Mouse (Mus musculus): ENCODE measurements at regions not wholly inside any gene's neighbourhood (a gene's known extent, or its start where the extent isn't known, plus 50 kb on each side); places are given as distances from the start of the nearest gene placed in this dataset.
A peak's percentile ranks its signal among the peaks of the same experiment; 100 is the strongest.

GRCm38 (mm10) chr8:78877423-78877822 is 56.5 kb upstream of the Lsm6 start:
- 79% methylated on average over 3 of the region's 3 CpGs for WGBS
- H3K27ac ChIP-seq (ENCODE audit: control insufficient read depth, insufficient read depth, low read depth, low read length, poor library complexity): no peak overlapping the region
- TF ChIP-seq CTCF (IDR thresholded peaks at IDR 0.05; ENCODE audit: control insufficient read depth, insufficient read depth, low read length) (no peak), POLR2A (IDR thresholded peaks at IDR 0.05; ENCODE audit: borderline replicate concordance, control insufficient read depth, low read depth, low read length) (no peak)
- H3K4me3 ChIP-seq (replicated peaks; ENCODE audit: control insufficient read depth, low read depth, low read length): no peak overlapping the region
- no peaks in the 10 kb centered on the region for H3K4me1 ChIP-seq (ENCODE audit: control insufficient read depth, insufficient read depth, low read length)

- Histone ChIP-seq H3K4me1 (ENCODE audit: control insufficient read depth, insufficient read depth, low read length) (no peaks in the 10 kb centered on the region), H3K4me3 (replicated peaks; ENCODE audit: control insufficient read depth, low read depth, low read length) (no peak overlapping the region), H3K27ac (ENCODE audit: control insufficient read depth, insufficient read depth, low read depth, low read length, poor library complexity) (no peak overlapping the region)
- TF ChIP-seq POLR2A (IDR thresholded peaks at IDR 0.05; ENCODE audit: borderline replicate concordance, control insufficient read depth, low read depth, low read length) (no peak), CTCF (IDR thresholded peaks at IDR 0.05; ENCODE audit: control insufficient read depth, insufficient read depth, low read length) (no peak)
- 17% methylated on average over 6 of the region's 6 CpGs for WGBS
Measured at GRCm38 (mm10) chr8:78889708-78890107, 68.8 kb upstream of the Lsm6 start.

- H3K27ac ChIP-seq (ENCODE audit: control insufficient read depth, insufficient read depth, low read depth, low read length, poor library complexity): no peak overlapping the region
- no peak overlapping the region for H3K4me3 ChIP-seq (replicated peaks; ENCODE audit: control insufficient read depth, low read depth, low read length)
- 78% methylated on average over 4 of the region's 4 CpGs for WGBS
- H3K4me1 ChIP-seq (ENCODE audit: control insufficient read depth, insufficient read depth, low read length): no peaks in the 10 kb centered on the region
- no peak for TF ChIP-seq POLR2A (IDR thresholded peaks at IDR 0.05; ENCODE audit: borderline replicate concordance, control insufficient read depth, low read depth, low read length)
Measured at GRCm38 (mm10) chr8:78890571-78890970, 69.6 kb upstream of the Lsm6 start.

GRCm38 (mm10) chr8:78899887-78900286 is 78.9 kb upstream of the Lsm6 start:
- TF ChIP-seq CTCF (IDR thresholded peaks at IDR 0.05; ENCODE audit: control insufficient read depth, insufficient read depth, low read length): peak; percentile 24; the same call in 1 of the 2 replicates
- no peak for TF ChIP-seq POLR2A (IDR thresholded peaks at IDR 0.05; ENCODE audit: borderline replicate concordance, control insufficient read depth, low read depth, low read length)
- WGBS: 28% methylated on average over 7 of the region's 7 CpGs
- no peak overlapping the region for H3K27ac ChIP-seq (ENCODE audit: control insufficient read depth, insufficient read depth, low read depth, low read length, poor library complexity)
- no peak overlapping the region for H3K4me3 ChIP-seq (replicated peaks; ENCODE audit: control insufficient read depth, low read depth, low read length)
- H3K4me1 ChIP-seq (ENCODE audit: control insufficient read depth, insufficient read depth, low read length): no peaks in the 10 kb centered on the region

- TF ChIP-seq POLR2A (IDR thresholded peaks at IDR 0.05; ENCODE audit: borderline replicate concordance, control insufficient read depth, low read depth, low read length) (no peak), CTCF (IDR thresholded peaks at IDR 0.05; ENCODE audit: control insufficient read depth, insufficient read depth, low read length) (no peak)
- Histone ChIP-seq H3K4me1 (ENCODE audit: control insufficient read depth, insufficient read depth, low read length) (no peaks in the 10 kb centered on the region), H3K4me3 (replicated peaks; ENCODE audit: control insufficient read depth, low read depth, low read length) (no peak overlapping the region), H3K27ac (ENCODE audit: control insufficient read depth, insufficient read depth, low read depth, low read length, poor library complexity) (no peak overlapping the region)
- WGBS: 90% methylated on average over 1 of the region's 1 CpGs
Measured at GRCm38 (mm10) chr8:78903034-78903433, 82.1 kb upstream of the Lsm6 start.

- TF ChIP-seq CTCF (IDR thresholded peaks at IDR 0.05; ENCODE audit: control insufficient read depth, insufficient read depth, low read length) (no peak), POLR2A (IDR thresholded peaks at IDR 0.05; ENCODE audit: borderline replicate concordance, control insufficient read depth, low read depth, low read length) (no peak)
- Histone ChIP-seq H3K4me3 (replicated peaks; ENCODE audit: control insufficient read depth, low read depth, low read length) (no peak overlapping the region), H3K4me1 (ENCODE audit: control insufficient read depth, insufficient read depth, low read length) (no peaks in the 10 kb centered on the region), H3K27ac (ENCODE audit: control insufficient read depth, insufficient read depth, low read depth, low read length, poor library complexity) (no peak overlapping the region)
- 18% methylated on average over 1 of the region's 1 CpGs for WGBS
Measured at GRCm38 (mm10) chr8:78907918-78908317, 87.0 kb upstream of the Lsm6 start.

GRCm38 (mm10) chr8:78911288-78911873 is 90.4 kb upstream of the Lsm6 start:
- TF ChIP-seq POLR2A (IDR thresholded peaks at IDR 0.05; ENCODE audit: borderline replicate concordance, control insufficient read depth, low read depth, low read length): no peak
- TF ChIP-seq CTCF (IDR thresholded peaks at IDR 0.05; ENCODE audit: control insufficient read depth, insufficient read depth, low read length): no peak
- Histone ChIP-seq H3K4me1 (ENCODE audit: control insufficient read depth, insufficient read depth, low read length) (no peaks in the 10 kb centered on the region), H3K27ac (ENCODE audit: control insufficient read depth, insufficient read depth, low read depth, low read length, poor library complexity) (no peak overlapping the region), H3K4me3 (replicated peaks; ENCODE audit: control insufficient read depth, low read depth, low read length) (no peak overlapping the region)
- WGBS: 89% methylated on average over 11 of the region's 11 CpGs

- no peak overlapping the region for H3K4me3 ChIP-seq (replicated peaks; ENCODE audit: control insufficient read depth, low read depth, low read length)
- TF ChIP-seq POLR2A (IDR thresholded peaks at IDR 0.05; ENCODE audit: borderline replicate concordance, control insufficient read depth, low read depth, low read length) (no peak), CTCF (IDR thresholded peaks at IDR 0.05; ENCODE audit: control insufficient read depth, insufficient read depth, low read length) (no peak)
- H3K4me1 ChIP-seq (ENCODE audit: control insufficient read depth, insufficient read depth, low read length): no peaks in the 10 kb centered on the region
- WGBS: 66% methylated on average over 5 of the region's 5 CpGs
- H3K27ac ChIP-seq (ENCODE audit: control insufficient read depth, insufficient read depth, low read depth, low read length, poor library complexity): no peak overlapping the region
Measured at GRCm38 (mm10) chr8:78912470-78912869, 91.5 kb upstream of the Lsm6 start.

- Histone ChIP-seq H3K4me3 (replicated peaks; ENCODE audit: control insufficient read depth, low read depth, low read length) (no peak overlapping the region), H3K27ac (ENCODE audit: control insufficient read depth, insufficient read depth, low read depth, low read length, poor library complexity) (no peak overlapping the region), H3K4me1 (ENCODE audit: control insufficient read depth, insufficient read depth, low read length) (no peaks in the 10 kb centered on the region)
- TF ChIP-seq CTCF (IDR thresholded peaks at IDR 0.05; ENCODE audit: control insufficient read depth, insufficient read depth, low read length) (no peak), POLR2A (IDR thresholded peaks at IDR 0.05; ENCODE audit: borderline replicate concordance, control insufficient read depth, low read depth, low read length) (no peak)
- WGBS: 85% methylated on average over 5 of the region's 5 CpGs
Measured at GRCm38 (mm10) chr8:78913823-78914222, 92.9 kb upstream of the Lsm6 start.

Measured in bone marrow, adult 2 months (tissue).